Mouse (Mus musculus): ENCODE data around the gene Cep68. TPM values are rescaled to one million over a fixed set of nuclear protein-coding genes. Genes with fewer than 3 reads are reported as not detected.

Gene Cep68
- polyA plus RNA-seq, 1 experiment from 2014 or later = 29.8 TPM

GRCm38 (mm10) chr11:20214779-20215178 is 34.5 kb downstream of the Cep68 start:
- H3K4me3 ChIP-seq (replicated peaks; ENCODE audit: low read length) = no peak overlapping the region
- H3K4me2 ChIP-seq (ENCODE audit: low read length) = no peak overlapping the region
- peaks cover 12% of the 10 kb centered on the region; the same call in 1 of the 2 replicates for H3K36me3 ChIP-seq (ENCODE audit: control insufficient read depth, insufficient read depth)
- no peaks in the 10 kb centered on the region for H3K9me3 ChIP-seq (ENCODE audit: control insufficient read depth, low read length)
- H3K27me3 ChIP-seq (replicated peaks; ENCODE audit: control insufficient read depth, insufficient read depth, low read length) = no peaks in the 10 kb centered on the region
- H3K27ac ChIP-seq (ENCODE audit: low read length) = no peak overlapping the region
- H3K9ac ChIP-seq (replicated peaks; ENCODE audit: low read depth, low read length) = no peak overlapping the region
- no peak for ATAC-seq
- H3K4me1 ChIP-seq (replicated peaks; ENCODE audit: control insufficient read depth, insufficient read depth, low read length) = peaks cover 6% of the 10 kb centered on the region; the same call in 1 of the 2 replicates
- 100% methylated on average over 1 of the region's 1 CpGs for WGBS

GRCm38 (mm10) chr11:20211838-20212237 is 37.4 kb downstream of the Cep68 start:
- WGBS = 82% methylated on average over 2 of the region's 2 CpGs

GRCm38 (mm10) chr11:20207589-20207988 is 41.6 kb downstream of the Cep68 start:
- no peak overlapping the region for H3K9ac ChIP-seq (replicated peaks; ENCODE audit: low read depth, low read length)
- no peak overlapping the region for H3K27ac ChIP-seq (ENCODE audit: low read length)
- ATAC-seq = no peak
- H3K27me3 ChIP-seq (replicated peaks; ENCODE audit: control insufficient read depth, insufficient read depth, low read length) = no peaks in the 10 kb centered on the region
- H3K9me3 ChIP-seq (ENCODE audit: control insufficient read depth, low read length) = no peaks in the 10 kb centered on the region
- no peak overlapping the region for H3K4me2 ChIP-seq (ENCODE audit: low read length)
- WGBS = 76% methylated on average over 2 of the region's 2 CpGs
- no peak overlapping the region for H3K4me3 ChIP-seq (replicated peaks; ENCODE audit: low read length)
- H3K4me1 ChIP-seq (replicated peaks; ENCODE audit: control insufficient read depth, insufficient read depth, low read length) = peaks cover 34% of the 10 kb centered on the region
- no peaks in the 10 kb centered on the region for H3K36me3 ChIP-seq (ENCODE audit: control insufficient read depth, insufficient read depth)

More at GRCm38 (mm10) chr11:20211838-20212237, 37.4 kb downstream of the Cep68 start:
- H3K9me3 ChIP-seq (ENCODE audit: control insufficient read depth, low read length) = no peaks in the 10 kb centered on the region
- no peaks in the 10 kb centered on the region for H3K27me3 ChIP-seq (replicated peaks; ENCODE audit: control insufficient read depth, insufficient read depth, low read length)
- H3K27ac ChIP-seq (ENCODE audit: low read length) = no peak overlapping the region
- H3K4me2 ChIP-seq (ENCODE audit: low read length) = no peak overlapping the region
- no peak for ATAC-seq
- H3K9ac ChIP-seq (replicated peaks; ENCODE audit: low read depth, low read length) = no peak overlapping the region
- peaks cover 7% of the 10 kb centered on the region for H3K4me1 ChIP-seq (replicated peaks; ENCODE audit: control insufficient read depth, insufficient read depth, low read length)
- no peak overlapping the region for H3K4me3 ChIP-seq (replicated peaks; ENCODE audit: low read length)
- peaks cover under 1% of the 10 kb centered on the region; the same call in 1 of the 2 replicates for H3K36me3 ChIP-seq (ENCODE audit: control insufficient read depth, insufficient read depth)

- ATAC-seq = peak; percentile 14; the same call in 1 of the 2 replicates
- 57% methylated on average over 2 of the region's 2 CpGs for WGBS
- peaks cover 36% of the 10 kb centered on the region for H3K4me1 ChIP-seq (replicated peaks; ENCODE audit: control insufficient read depth, insufficient read depth, low read length)
- no peak overlapping the region for H3K4me3 ChIP-seq (replicated peaks; ENCODE audit: low read length)
- H3K36me3 ChIP-seq (ENCODE audit: control insufficient read depth, insufficient read depth) = no peaks in the 10 kb centered on the region
- no peaks in the 10 kb centered on the region for H3K27me3 ChIP-seq (replicated peaks; ENCODE audit: control insufficient read depth, insufficient read depth, low read length)
- no peak overlapping the region for H3K4me2 ChIP-seq (ENCODE audit: low read length)
- H3K9ac ChIP-seq (replicated peaks; ENCODE audit: low read depth, low read length) = no peak overlapping the region
- no peaks in the 10 kb centered on the region for H3K9me3 ChIP-seq (ENCODE audit: control insufficient read depth, low read length)
- no peak overlapping the region for H3K27ac ChIP-seq (ENCODE audit: low read length)
Measured at GRCm38 (mm10) chr11:20206626-20207223, 42.5 kb downstream of the Cep68 start.

GRCm38 (mm10) chr11:20205538-20205937 is 43.7 kb downstream of the Cep68 start:
- H3K4me1 ChIP-seq (replicated peaks; ENCODE audit: control insufficient read depth, insufficient read depth, low read length) = peaks cover 34% of the 10 kb centered on the region
- H3K9me3 ChIP-seq (ENCODE audit: control insufficient read depth, low read length) = no peaks in the 10 kb centered on the region
- H3K27me3 ChIP-seq (replicated peaks; ENCODE audit: control insufficient read depth, insufficient read depth, low read length) = no peaks in the 10 kb centered on the region
- H3K4me2 ChIP-seq (ENCODE audit: low read length) = no peak overlapping the region
- ATAC-seq = no peak
- H3K36me3 ChIP-seq (ENCODE audit: control insufficient read depth, insufficient read depth) = no peaks in the 10 kb centered on the region
- 85% methylated on average over 4 of the region's 4 CpGs for WGBS
- no peak overlapping the region for H3K9ac ChIP-seq (replicated peaks; ENCODE audit: low read depth, low read length)
- no peak overlapping the region for H3K4me3 ChIP-seq (replicated peaks; ENCODE audit: low read length)
- no peak overlapping the region for H3K27ac ChIP-seq (ENCODE audit: low read length)

GRCm38 (mm10) chr11:20204870-20205446 is 44.3 kb downstream of the Cep68 start:
- H3K9ac ChIP-seq (replicated peaks; ENCODE audit: low read depth, low read length) = no peak overlapping the region
- peaks cover 36% of the 10 kb centered on the region for H3K4me1 ChIP-seq (replicated peaks; ENCODE audit: control insufficient read depth, insufficient read depth, low read length)
- no peaks in the 10 kb centered on the region for H3K9me3 ChIP-seq (ENCODE audit: control insufficient read depth, low read length)
- no peaks in the 10 kb centered on the region for H3K36me3 ChIP-seq (ENCODE audit: control insufficient read depth, insufficient read depth)
- no peaks in the 10 kb centered on the region for H3K27me3 ChIP-seq (replicated peaks; ENCODE audit: control insufficient read depth, insufficient read depth, low read length)
- no peak for ATAC-seq
- H3K27ac ChIP-seq (ENCODE audit: low read length) = no peak overlapping the region
- 90% methylated on average over 9 of the region's 9 CpGs for whole genome bisulfite sequencing
- H3K4me2 ChIP-seq (ENCODE audit: low read length) = no peak overlapping the region
- H3K4me3 ChIP-seq (replicated peaks; ENCODE audit: low read length) = no peak overlapping the region

- Histone ChIP-seq H3K9ac (replicated peaks; ENCODE audit: low read depth, low read length) (no peak overlapping the region), H3K4me1 (replicated peaks; ENCODE audit: control insufficient read depth, insufficient read depth, low read length) (peaks cover 36% of the 10 kb centered on the region), H3K27ac (ENCODE audit: low read length) (no peak overlapping the region), H3K36me3 (ENCODE audit: control insufficient read depth, insufficient read depth) (no peaks in the 10 kb centered on the region), H3K4me3 (replicated peaks; ENCODE audit: low read length) (no peak overlapping the region), H3K9me3 (ENCODE audit: control insufficient read depth, low read length) (no peaks in the 10 kb centered on the region), H3K27me3 (replicated peaks; ENCODE audit: control insufficient read depth, insufficient read depth, low read length) (no peaks in the 10 kb centered on the region), H3K4me2 (ENCODE audit: low read length) (no peak overlapping the region)
- no peak for ATAC-seq
- WGBS = 81% methylated on average over 2 of the region's 2 CpGs
Measured at GRCm38 (mm10) chr11:20204321-20204720, 44.9 kb downstream of the Cep68 start.

GRCm38 (mm10) chr11:20202299-20203011 is 46.8 kb downstream of the Cep68 start:
- 53% methylated on average over 7 of the region's 7 CpGs for whole genome bisulfite sequencing
- Histone ChIP-seq H3K27me3 (replicated peaks; ENCODE audit: control insufficient read depth, insufficient read depth, low read length) (no peaks in the 10 kb centered on the region), H3K27ac (ENCODE audit: low read length) (no peak overlapping the region), H3K9ac (replicated peaks; ENCODE audit: low read depth, low read length) (peak overlapping the region; percentile 98), H3K9me3 (ENCODE audit: control insufficient read depth, low read length) (no peaks in the 10 kb centered on the region), H3K4me1 (replicated peaks; ENCODE audit: control insufficient read depth, insufficient read depth, low read length) (peaks cover 36% of the 10 kb centered on the region), H3K36me3 (ENCODE audit: control insufficient read depth, insufficient read depth) (no peaks in the 10 kb centered on the region), H3K4me3 (replicated peaks; ENCODE audit: low read length) (peak overlapping the region; percentile 98), H3K4me2 (ENCODE audit: low read length) (peak overlapping the region; percentile 76)
- no peak for ATAC-seq

GRCm38 (mm10) chr11:20201661-20202101 is 47.5 kb downstream of the Cep68 start:
- Histone ChIP-seq H3K27ac (ENCODE audit: low read length) (peak overlapping the region; percentile 96), H3K36me3 (ENCODE audit: control insufficient read depth, insufficient read depth) (no peaks in the 10 kb centered on the region), H3K9me3 (ENCODE audit: control insufficient read depth, low read length) (no peaks in the 10 kb centered on the region), H3K4me3 (replicated peaks; ENCODE audit: low read length) (peak overlapping the region; percentile 98), H3K27me3 (replicated peaks; ENCODE audit: control insufficient read depth, insufficient read depth, low read length) (no peaks in the 10 kb centered on the region), H3K9ac (replicated peaks; ENCODE audit: low read depth, low read length) (peak overlapping the region; percentile 98), H3K4me1 (replicated peaks; ENCODE audit: control insufficient read depth, insufficient read depth, low read length) (peaks cover 33% of the 10 kb centered on the region), H3K4me2 (ENCODE audit: low read length) (peak overlapping the region; percentile 76)
- under 1% methylated on average over 40 of the region's 40 CpGs for WGBS
- ATAC-seq = peak; percentile 12

Data from forebrain, embryonic 16.5 days (tissue).